Mouse (Mus musculus) hindbrain, embryonic 15.5 days (tissue): ENCODE data around the gene Epb41l4b. TPM values are rescaled to one million over a fixed set of nuclear protein-coding genes. Genes with fewer than 3 reads are reported as not detected.

ENCODE experiments used
- ATAC-seq: fragments of 200-750 bp; cut with Nextera tagmentation; 2 replicates; pipeline ENCODE4 v1.8.0; 2017; ENCODE audit warnings: low read depth, moderate number of reproducible peaks, moderate TSS enrichment; ENCODE audit not compliant: low FRiP score
- H3K27ac ChIP-seq: fragments of 300-500 bp; sonication (generic); replicated peaks from 2 replicates; pipeline ENCODE4 v1.5.1; 2015; ENCODE audit warnings: mild to moderate bottlenecking, inconsistent platforms
- H3K27me3 ChIP-seq: fragments of 300-500 bp; sonication (generic); 2 replicates; pipeline ENCODE4 v1.6.1; 2015; ENCODE audit warnings: control low read depth, inconsistent platforms
- H3K36me3 ChIP-seq: fragments of 300-500 bp; sonication (generic); 2 replicates; pipeline ENCODE4 v1.6.1; 2015; ENCODE audit warnings: control low read depth, inconsistent platforms
- H3K4me1 ChIP-seq: fragments of 300-500 bp; sonication (generic); replicated peaks from 2 replicates; pipeline ENCODE4 v1.6.1; 2015; ENCODE audit warnings: control low read depth, inconsistent platforms
- H3K4me2 ChIP-seq: fragments of 300-500 bp; sonication (generic); 2 replicates; pipeline ENCODE4 v1.6.1; 2015; ENCODE audit warnings: moderate library complexity, mild to moderate bottlenecking, inconsistent platforms
- H3K4me3 ChIP-seq: fragments of 300-500 bp; sonication (generic); 2 replicates; pipeline ENCODE4 v1.5.1; 2015; ENCODE audit warnings: mild to moderate bottlenecking, inconsistent platforms
- H3K9ac ChIP-seq: fragments of 300-500 bp; sonication (generic); 2 replicates; pipeline ENCODE4 v1.6.1; 2015; ENCODE audit warnings: inconsistent platforms
- H3K9me3 ChIP-seq: fragments of 300-500 bp; sonication (generic); 2 replicates; pipeline ENCODE4 v1.6.1; 2016; ENCODE audit warnings: control low read depth, inconsistent platforms
- WGBS: fragments of 180-500 bp; shearing (Covaris S2); methylation state at CpG from one replicate; pipeline ENCODE4 v1.1.7; 2015; 5-methylcytosine and 5-hydroxymethylcytosine counted together
- polyA plus RNA-seq: library from polyadenylated mRNA; unstranded; fragments of >200 nt; fragmentation: Nextera tagmentation; extraction: Ambion mirVana; gene quantifications from 2 replicates; pipeline ENCODE4 v1.2.1, GENCODE M21; 2015

The Epb41l4b gene
- polyA plus RNA-seq, 1 experiment from 2014 or later = 3.5 TPM

GRCm38 (mm10) chr4:57123003-57123402, 20.2 kb downstream of the Epb41l4b start:
- peaks cover 8% of the 10 kb centered on the region; the same call in 1 of the 2 replicates for H3K4me1 ChIP-seq
- H3K27me3 ChIP-seq = no peaks in the 10 kb centered on the region
- H3K9me3 ChIP-seq = no peaks in the 10 kb centered on the region
- no peak for ATAC-seq
- H3K27ac ChIP-seq = no peak overlapping the region
- no peak overlapping the region for H3K4me3 ChIP-seq
- H3K9ac ChIP-seq = no peak overlapping the region
- no peaks in the 10 kb centered on the region for H3K36me3 ChIP-seq
- WGBS = 49% methylated on average over 11 of the region's 11 CpGs
- H3K4me2 ChIP-seq = no peak overlapping the region

- no peaks in the 10 kb centered on the region for H3K27me3 ChIP-seq
- 93% methylated on average over 3 of the region's 3 CpGs for WGBS
- no peak overlapping the region for H3K9ac ChIP-seq
- H3K9me3 ChIP-seq = no peaks in the 10 kb centered on the region
- H3K27ac ChIP-seq = no peak overlapping the region
- H3K4me1 ChIP-seq = peaks cover 8% of the 10 kb centered on the region; the same call in 1 of the 2 replicates
- no peak overlapping the region for H3K4me2 ChIP-seq
- ATAC-seq = no peak
- H3K4me3 ChIP-seq = no peak overlapping the region
- no peaks in the 10 kb centered on the region for H3K36me3 ChIP-seq
Observed at GRCm38 (mm10) chr4:57122166-57122565, 21.1 kb downstream of the Epb41l4b start.

GRCm38 (mm10) chr4:57120563-57120962, 22.7 kb downstream of the Epb41l4b start:
- no peaks in the 10 kb centered on the region for H3K36me3 ChIP-seq
- H3K9ac ChIP-seq = no peak overlapping the region
- H3K4me3 ChIP-seq = no peak overlapping the region
- WGBS = 61% methylated on average over 2 of the region's 2 CpGs
- H3K4me2 ChIP-seq = no peak overlapping the region
- H3K27me3 ChIP-seq = no peaks in the 10 kb centered on the region
- no peak overlapping the region for H3K27ac ChIP-seq
- peaks cover 8% of the 10 kb centered on the region; the same call in 1 of the 2 replicates for H3K4me1 ChIP-seq
- no peaks in the 10 kb centered on the region for H3K9me3 ChIP-seq
- no peak for ATAC-seq

GRCm38 (mm10) chr4:57119976-57120375, 23.3 kb downstream of the Epb41l4b start:
- Histone ChIP-seq H3K27me3 (no peaks in the 10 kb centered on the region), H3K9ac (no peak overlapping the region), H3K4me3 (no peak overlapping the region), H3K4me2 (no peak overlapping the region), H3K27ac (no peak overlapping the region), H3K36me3 (no peaks in the 10 kb centered on the region), H3K4me1 (peaks cover 8% of the 10 kb centered on the region; the same call in 1 of the 2 replicates), H3K9me3 (no peaks in the 10 kb centered on the region)
- 87% methylated on average over 6 of the region's 6 CpGs for WGBS
- no peak for ATAC-seq

GRCm38 (mm10) chr4:57118883-57119282, 24.4 kb downstream of the Epb41l4b start:
- Histone ChIP-seq H3K9me3 (no peaks in the 10 kb centered on the region), H3K4me2 (no peak overlapping the region), H3K27ac (no peak overlapping the region), H3K4me3 (no peak overlapping the region), H3K9ac (no peak overlapping the region), H3K4me1 (peaks cover 8% of the 10 kb centered on the region; the same call in 1 of the 2 replicates), H3K36me3 (no peaks in the 10 kb centered on the region), H3K27me3 (no peaks in the 10 kb centered on the region)
- 83% methylated on average over 3 of the region's 3 CpGs for WGBS
- ATAC-seq = no peak

GRCm38 (mm10) chr4:57116278-57116677, 27.0 kb downstream of the Epb41l4b start:
- no peak overlapping the region for H3K9ac ChIP-seq
- no peak overlapping the region for H3K27ac ChIP-seq
- no peak overlapping the region for H3K4me3 ChIP-seq
- ATAC-seq = no peak
- no peaks in the 10 kb centered on the region for H3K27me3 ChIP-seq
- WGBS = 93% methylated on average over 6 of the region's 6 CpGs
- no peak overlapping the region for H3K4me2 ChIP-seq
- H3K36me3 ChIP-seq = no peaks in the 10 kb centered on the region
- no peaks in the 10 kb centered on the region for H3K9me3 ChIP-seq
- H3K4me1 ChIP-seq = no peaks in the 10 kb centered on the region

GRCm38 (mm10) chr4:57114617-57115592, 28.3 kb downstream of the Epb41l4b start:
- no peaks in the 10 kb centered on the region for H3K9me3 ChIP-seq
- no peak overlapping the region for H3K4me2 ChIP-seq
- H3K9ac ChIP-seq = no peak overlapping the region
- WGBS = 79% methylated on average over 19 of the region's 19 CpGs
- ATAC-seq = no peak
- H3K4me3 ChIP-seq = no peak overlapping the region
- H3K27me3 ChIP-seq = no peaks in the 10 kb centered on the region
- H3K36me3 ChIP-seq = no peaks in the 10 kb centered on the region
- H3K27ac ChIP-seq = no peak overlapping the region
- H3K4me1 ChIP-seq = no peaks in the 10 kb centered on the region

GRCm38 (mm10) chr4:57113472-57114216, 29.6 kb downstream of the Epb41l4b start:
- H3K27ac ChIP-seq = no peak overlapping the region
- no peaks in the 10 kb centered on the region for H3K9me3 ChIP-seq
- no peaks in the 10 kb centered on the region for H3K4me1 ChIP-seq
- H3K4me3 ChIP-seq = no peak overlapping the region
- H3K9ac ChIP-seq = no peak overlapping the region
- no peak for ATAC-seq
- H3K27me3 ChIP-seq = no peaks in the 10 kb centered on the region
- WGBS = 60% methylated on average over 7 of the region's 7 CpGs
- no peaks in the 10 kb centered on the region for H3K36me3 ChIP-seq
- no peak overlapping the region for H3K4me2 ChIP-seq

- WGBS = 91% methylated on average over 11 of the region's 11 CpGs
- H3K36me3 ChIP-seq = no peaks in the 10 kb centered on the region
- H3K27me3 ChIP-seq = no peaks in the 10 kb centered on the region
- H3K27ac ChIP-seq = no peak overlapping the region
- no peak overlapping the region for H3K4me3 ChIP-seq
- no peak overlapping the region for H3K4me2 ChIP-seq
- H3K9me3 ChIP-seq = no peaks in the 10 kb centered on the region
- no peaks in the 10 kb centered on the region for H3K4me1 ChIP-seq
- ATAC-seq = no peak
- no peak overlapping the region for H3K9ac ChIP-seq
Observed at GRCm38 (mm10) chr4:57111992-57112540, 31.2 kb downstream of the Epb41l4b start.

- H3K36me3 ChIP-seq = no peaks in the 10 kb centered on the region
- H3K9ac ChIP-seq = no peak overlapping the region
- no peaks in the 10 kb centered on the region for H3K27me3 ChIP-seq
- no peaks in the 10 kb centered on the region for H3K4me1 ChIP-seq
- ATAC-seq = no peak
- H3K4me2 ChIP-seq = no peak overlapping the region
- no peak overlapping the region for H3K4me3 ChIP-seq
- WGBS = 91% methylated on average over 4 of the region's 4 CpGs
- no peak overlapping the region for H3K27ac ChIP-seq
- H3K9me3 ChIP-seq = no peaks in the 10 kb centered on the region
Observed at GRCm38 (mm10) chr4:57111411-57111810, 31.8 kb downstream of the Epb41l4b start.

GRCm38 (mm10) chr4:57109543-57109942, 33.7 kb downstream of the Epb41l4b start:
- no peaks in the 10 kb centered on the region for H3K36me3 ChIP-seq
- H3K9me3 ChIP-seq = no peaks in the 10 kb centered on the region
- H3K4me2 ChIP-seq = no peak overlapping the region
- peak; percentile 20; the same call in 1 of the 2 replicates for ATAC-seq
- no peaks in the 10 kb centered on the region for H3K4me1 ChIP-seq
- H3K27ac ChIP-seq = no peak overlapping the region
- H3K9ac ChIP-seq = no peak overlapping the region
- 75% methylated on average over 4 of the region's 4 CpGs for WGBS
- no peak overlapping the region for H3K4me3 ChIP-seq
- no peaks in the 10 kb centered on the region for H3K27me3 ChIP-seq

- no peak for ATAC-seq
- 59% methylated on average over 6 of the region's 6 CpGs for WGBS
Observed at GRCm38 (mm10) chr4:57105339-57105738, 37.9 kb downstream of the Epb41l4b start.

More at GRCm38 (mm10) chr4:57105339-57105738, 37.9 kb downstream of the Epb41l4b start:
- Histone ChIP-seq H3K4me2 (no peak overlapping the region), H3K9me3 (no peaks in the 10 kb centered on the region), H3K4me3 (no peak overlapping the region), H3K27ac (no peak overlapping the region), H3K4me1 (0 out of 2 replicates have a peak, but pooled peaks cover 5% of the 10 kb centered on the region), H3K9ac (no peak overlapping the region), H3K36me3 (0 out of 2 replicates have a peak, but pooled peaks cover 5% of the 10 kb centered on the region), H3K27me3 (no peaks in the 10 kb centered on the region)
